Mouse (Mus musculus): ENCODE results near the gene Hexb.

The Hexb gene

GRCm38 (mm10) chr13:97224341-97224982 is 26.3 kb upstream of the Hexb start:
- no peak for DNase-seq (ENCODE audit: low read depth, low spot score)

GRCm38 (mm10) chr13:97223856-97224255 is 25.7 kb upstream of the Hexb start:
- DNase-seq (ENCODE audit: low read depth, low spot score) = no peak

- no peak for DNase-seq (ENCODE audit: low read depth, low spot score)
Observed at GRCm38 (mm10) chr13:97220022-97220421, 21.9 kb upstream of the Hexb start.

GRCm38 (mm10) chr13:97216196-97216595 is 18.0 kb upstream of the Hexb start:
- DNase-seq (ENCODE audit: low read depth, low spot score) = no peak

- DNase-seq (ENCODE audit: low read depth, low spot score) = no peak
Observed at GRCm38 (mm10) chr13:97215563-97215962, 17.4 kb upstream of the Hexb start.

GRCm38 (mm10) chr13:97214583-97215268 is 16.6 kb upstream of the Hexb start:
- no peak for DNase-seq (ENCODE audit: low read depth, low spot score)

- DNase-seq (ENCODE audit: low read depth, low spot score) = no peak
Observed at GRCm38 (mm10) chr13:97208500-97209010, 10.4 kb upstream of the Hexb start.

GRCm38 (mm10) chr13:97208112-97208478 is 9.9 kb upstream of the Hexb start:
- peak; percentile 74 for DNase-seq (ENCODE audit: low read depth, low spot score)

- DNase-seq (ENCODE audit: low read depth, low spot score) = no peak
Observed at GRCm38 (mm10) chr13:97207472-97208111, 9.4 kb upstream of the Hexb start.

GRCm38 (mm10) chr13:97206046-97206445 is 7.9 kb upstream of the Hexb start:
- no peak for DNase-seq (ENCODE audit: low read depth, low spot score)

GRCm38 (mm10) chr13:97205052-97205701 is 7.0 kb upstream of the Hexb start:
- peak; percentile 81 for DNase-seq (ENCODE audit: low read depth, low spot score)

GRCm38 (mm10) chr13:97201896-97202295 is 3.7 kb upstream of the Hexb start:
- no peak for DNase-seq (ENCODE audit: low read depth, low spot score)

- no peak for DNase-seq (ENCODE audit: low read depth, low spot score)
Observed at GRCm38 (mm10) chr13:97201076-97201475, 2.9 kb upstream of the Hexb start.

- no peak for DNase-seq (ENCODE audit: low read depth, low spot score)
Observed at GRCm38 (mm10) chr13:97199123-97199522, 966 bp upstream of the Hexb start.

GRCm38 (mm10) chr13:97196925-97197218 is 1.3 kb downstream of the Hexb start:
- no peak for DNase-seq (ENCODE audit: low read depth, low spot score)

- peak; percentile 88 for DNase-seq (ENCODE audit: low read depth, low spot score)
Observed at GRCm38 (mm10) chr13:97196186-97196924, 1.8 kb downstream of the Hexb start.

- no peak for DNase-seq (ENCODE audit: low read depth, low spot score)
Observed at GRCm38 (mm10) chr13:97193420-97193819, 4.7 kb downstream of the Hexb start.

- DNase-seq (ENCODE audit: low read depth, low spot score) = no peak
Observed at GRCm38 (mm10) chr13:97192649-97193048, 5.5 kb downstream of the Hexb start.

GRCm38 (mm10) chr13:97187693-97188092 is 10.5 kb downstream of the Hexb start:
- DNase-seq (ENCODE audit: low read depth, low spot score) = peak; percentile 63

GRCm38 (mm10) chr13:97186346-97186745 is 11.8 kb downstream of the Hexb start:
- DNase-seq (ENCODE audit: low read depth, low spot score) = no peak

GRCm38 (mm10) chr13:97184656-97185055 is 13.5 kb downstream of the Hexb start:
- DNase-seq (ENCODE audit: low read depth, low spot score) = no peak

- no peak for DNase-seq (ENCODE audit: low read depth, low spot score)
Observed at GRCm38 (mm10) chr13:97184168-97184567, 14.0 kb downstream of the Hexb start.

Measured in A20 (cell line).